Mouse (Mus musculus) stomach, postnatal 0 days (tissue): ENCODE data around the gene Rgr.

ENCODE experiments used
- CTCF ChIP-seq: IDR thresholded peaks from 2 replicates; pipeline ENCODE4 v1.5.1; 2016; ENCODE audit warnings: antibody characterized with exemption, low read depth, mild to moderate bottlenecking, moderate library complexity
- EP300 ChIP-seq: optimal IDR thresholded peaks from 2 replicates; pipeline ENCODE3; 2016; ENCODE audit warnings: antibody characterized with exemption

DNA sequence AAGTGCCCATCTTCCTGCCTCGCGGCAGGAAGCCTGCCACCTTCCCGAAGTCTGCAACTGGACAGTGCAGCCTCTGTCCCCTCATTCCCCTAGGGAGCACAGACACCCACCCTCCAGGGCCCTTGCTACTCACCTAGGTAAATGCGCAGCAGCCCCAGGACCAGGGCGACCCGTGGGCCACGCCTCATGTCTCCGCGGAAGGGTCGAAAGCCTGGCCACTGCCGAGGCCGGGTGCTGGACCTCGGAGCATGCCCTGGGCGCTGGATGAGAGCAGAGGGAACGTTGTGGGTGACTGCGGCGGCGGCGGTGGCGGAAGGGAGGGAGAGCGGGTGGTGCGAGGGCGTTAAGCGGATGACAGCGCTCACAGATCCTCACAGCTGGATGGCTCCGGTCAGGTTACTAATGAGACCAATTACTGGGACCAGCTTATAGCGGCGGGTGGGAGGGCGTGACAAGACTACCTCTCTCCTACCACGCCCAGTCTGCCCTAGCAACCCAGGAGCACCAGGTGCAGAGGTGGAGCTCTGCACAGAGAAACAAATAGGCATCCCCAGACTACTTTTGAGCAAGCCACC is 49.3 kb upstream of the Rgr start, which contains the start of gene Cdhr1:
- TF ChIP-seq EP300, result no peak
- TF ChIP-seq CTCF, result no peak
